Mouse (Mus musculus): ENCODE results near the gene Psmc1. TPM values are rescaled to one million over a fixed set of nuclear protein-coding genes. Genes with fewer than 3 reads are reported as not detected.

The Psmc1 gene
- total RNA-seq, 1 experiment from 2014 or later, result 298 TPM

GRCm38 (mm10) chr12:100123476-100123875 lies 13.5 kb downstream of the Psmc1 start:
- ATAC-seq (replicated peaks; ENCODE audit: low read depth, poor library complexity, severe bottlenecking), result no peak

- ATAC-seq (replicated peaks; ENCODE audit: low read depth, poor library complexity, severe bottlenecking), result peak; percentile 49; the same call in 1 of the 2 replicates
Measured at GRCm38 (mm10) chr12:100124913-100125798, 15.2 kb downstream of the Psmc1 start.

GRCm38 (mm10) chr12:100126968-100127865 lies 17.3 kb downstream of the Psmc1 start:
- no peak for ATAC-seq (replicated peaks; ENCODE audit: low read depth, poor library complexity, severe bottlenecking)

- ATAC-seq (replicated peaks; ENCODE audit: low read depth, poor library complexity, severe bottlenecking), result no peak
Measured at GRCm38 (mm10) chr12:100127866-100128480, 18.0 kb downstream of the Psmc1 start.

- no peak for ATAC-seq (replicated peaks; ENCODE audit: low read depth, poor library complexity, severe bottlenecking)
Measured at GRCm38 (mm10) chr12:100128522-100128921, 18.6 kb downstream of the Psmc1 start.

GRCm38 (mm10) chr12:100128961-100129360 lies 19.0 kb downstream of the Psmc1 start:
- no peak for ATAC-seq (replicated peaks; ENCODE audit: low read depth, poor library complexity, severe bottlenecking)

- ATAC-seq (replicated peaks; ENCODE audit: low read depth, poor library complexity, severe bottlenecking), result no peak
Measured at GRCm38 (mm10) chr12:100131167-100131566, 21.2 kb downstream of the Psmc1 start.

GRCm38 (mm10) chr12:100131655-100132054 lies 21.7 kb downstream of the Psmc1 start:
- peak; percentile 90 for ATAC-seq (replicated peaks; ENCODE audit: low read depth, poor library complexity, severe bottlenecking)

- ATAC-seq (replicated peaks; ENCODE audit: low read depth, poor library complexity, severe bottlenecking), result no peak
Measured at GRCm38 (mm10) chr12:100134395-100134936, 24.5 kb downstream of the Psmc1 start.

GRCm38 (mm10) chr12:100135117-100135516 lies 25.2 kb downstream of the Psmc1 start:
- ATAC-seq (replicated peaks; ENCODE audit: low read depth, poor library complexity, severe bottlenecking), result 0 out of 2 replicates have a peak, but pooled peaks have one; percentile 15

- ATAC-seq (replicated peaks; ENCODE audit: low read depth, poor library complexity, severe bottlenecking), result no peak
Measured at GRCm38 (mm10) chr12:100142848-100143523, 33.0 kb downstream of the Psmc1 start.

- ATAC-seq (replicated peaks; ENCODE audit: low read depth, poor library complexity, severe bottlenecking), result no peak
Measured at GRCm38 (mm10) chr12:100143737-100144136, 33.8 kb downstream of the Psmc1 start.

- no peak for ATAC-seq (replicated peaks; ENCODE audit: low read depth, poor library complexity, severe bottlenecking)
Measured at GRCm38 (mm10) chr12:100144269-100144668, 34.3 kb downstream of the Psmc1 start.

GRCm38 (mm10) chr12:100152466-100152865 lies 42.5 kb downstream of the Psmc1 start:
- ATAC-seq (replicated peaks; ENCODE audit: low read depth, poor library complexity, severe bottlenecking), result no peak

- peak; percentile 100 for ATAC-seq (replicated peaks; ENCODE audit: low read depth, poor library complexity, severe bottlenecking)
Measured at GRCm38 (mm10) chr12:100159261-100159975, 49.5 kb downstream of the Psmc1 start, which contains the start of gene Nrde2. Gene Nrde2 (minus strand): TSS chr12:100159653.

GRCm38 (mm10) chr12:100164991-100165500 lies 55.1 kb downstream of the Psmc1 start:
- ATAC-seq (replicated peaks; ENCODE audit: low read depth, poor library complexity, severe bottlenecking), result no peak

GRCm38 (mm10) chr12:100166177-100166576 lies 56.2 kb downstream of the Psmc1 start:
- peak; percentile 71 for ATAC-seq (replicated peaks; ENCODE audit: low read depth, poor library complexity, severe bottlenecking)

GRCm38 (mm10) chr12:100166939-100167338 lies 57.0 kb downstream of the Psmc1 start:
- no peak for ATAC-seq (replicated peaks; ENCODE audit: low read depth, poor library complexity, severe bottlenecking)
